Mouse (Mus musculus): ENCODE results near the gene Peli2.

Peli2 gene

GRCm38 (mm10) chr14:48190946-48191345, 70.3 kb downstream of the Peli2 start:
- DNase-seq (ENCODE audit: low read depth), result no peak

GRCm38 (mm10) chr14:48191925-48192324, 71.3 kb downstream of the Peli2 start:
- DNase-seq (ENCODE audit: low read depth), result no peak

GRCm38 (mm10) chr14:48196804-48197203, 76.2 kb downstream of the Peli2 start:
- DNase-seq (ENCODE audit: low read depth), result no peak

GRCm38 (mm10) chr14:48197287-48197686, 76.7 kb downstream of the Peli2 start:
- DNase-seq (ENCODE audit: low read depth), result no peak

- DNase-seq (ENCODE audit: low read depth), result no peak
Measured at GRCm38 (mm10) chr14:48198190-48198954, 77.7 kb downstream of the Peli2 start.

- peak; percentile 25 for DNase-seq (ENCODE audit: low read depth)
Measured at GRCm38 (mm10) chr14:48198957-48199356, 78.3 kb downstream of the Peli2 start.

- no peak for DNase-seq (ENCODE audit: low read depth)
Measured at GRCm38 (mm10) chr14:48199506-48199905, 78.9 kb downstream of the Peli2 start.

GRCm38 (mm10) chr14:48200291-48200690, 79.7 kb downstream of the Peli2 start:
- no peak for DNase-seq (ENCODE audit: low read depth)

GRCm38 (mm10) chr14:48200788-48201187, 80.2 kb downstream of the Peli2 start:
- no peak for DNase-seq (ENCODE audit: low read depth)

- DNase-seq (ENCODE audit: low read depth), result no peak
Measured at GRCm38 (mm10) chr14:48201403-48201802, 80.8 kb downstream of the Peli2 start.

GRCm38 (mm10) chr14:48202096-48203036, 81.7 kb downstream of the Peli2 start:
- no peak for DNase-seq (ENCODE audit: low read depth)

GRCm38 (mm10) chr14:48205044-48205443, 84.4 kb downstream of the Peli2 start:
- DNase-seq (ENCODE audit: low read depth), result no peak

GRCm38 (mm10) chr14:48205635-48206034, 85.0 kb downstream of the Peli2 start:
- DNase-seq (ENCODE audit: low read depth), result no peak

- no peak for DNase-seq (ENCODE audit: low read depth)
Measured at GRCm38 (mm10) chr14:48207119-48207518, 86.5 kb downstream of the Peli2 start.

- no peak for DNase-seq (ENCODE audit: low read depth)
Measured at GRCm38 (mm10) chr14:48207746-48208640, 87.4 kb downstream of the Peli2 start.

- DNase-seq (ENCODE audit: low read depth), result no peak
Measured at GRCm38 (mm10) chr14:48209436-48209835, 88.8 kb downstream of the Peli2 start.

GRCm38 (mm10) chr14:48210089-48210488, 89.5 kb downstream of the Peli2 start:
- no peak for DNase-seq (ENCODE audit: low read depth)

- no peak for DNase-seq (ENCODE audit: low read depth)
Measured at GRCm38 (mm10) chr14:48211526-48211925, 90.9 kb downstream of the Peli2 start.

GRCm38 (mm10) chr14:48212839-48213238, 92.2 kb downstream of the Peli2 start:
- no peak for DNase-seq (ENCODE audit: low read depth)

GRCm38 (mm10) chr14:48213593-48213992, 93.0 kb downstream of the Peli2 start:
- no peak for DNase-seq (ENCODE audit: low read depth)

- DNase-seq (ENCODE audit: low read depth), result no peak
Measured at GRCm38 (mm10) chr14:48222051-48222450, 101.4 kb downstream of the Peli2 start.

GRCm38 (mm10) chr14:48222684-48223083, 102.1 kb downstream of the Peli2 start:
- DNase-seq (ENCODE audit: low read depth), result no peak
